Mouse (Mus musculus) macrophage (primary cell): ENCODE data around the gene Vmn1r234. TPM values are rescaled to one million over a fixed set of nuclear protein-coding genes. Genes with fewer than 3 reads are reported as not detected.
"Not testable (repeated sequence)": the region's sequence is repeated elsewhere in the genome, so short reads cannot be mapped to it uniquely, and the experiment has no call there.

Experiments used
- H3K27ac ChIP-seq: fragments of 350-480 bp; formaldehyde crosslinking; 2 replicates; pipeline ENCODE4 v1.9.0; 2021
- H3K36me3 ChIP-seq: fragments of 350-480 bp; formaldehyde crosslinking; 2 replicates; pipeline ENCODE4 v1.9.0; 2021; ENCODE audit errors: inconsistent target
- H3K4me3 ChIP-seq: fragments of 350-480 bp; formaldehyde crosslinking; 2 replicates; pipeline ENCODE4 v1.9.0; 2021; ENCODE audit errors: inconsistent target
- H3K79me2 ChIP-seq: fragments of 350-480 bp; formaldehyde crosslinking; 2 replicates; pipeline ENCODE4 v1.9.0; 2021; ENCODE audit errors: inconsistent target
- WGBS: methylation state at CpG from one replicate; pipeline ENCODE4 v1.1.7; 2026; ENCODE audit warnings: inconsistent platforms; ENCODE audit not compliant: missing documents; 5-methylcytosine and 5-hydroxymethylcytosine counted together
- polyA plus RNA-seq: library from polyadenylated mRNA; stranded (reverse); fragments of 250-400 nt; gene quantifications from 3 replicates; pipeline ENCODE4 v1.2.4, GENCODE M21; 2018; ENCODE audit warnings: inconsistent platforms
- total RNA-seq, 78 experiments: library from RNA; depleted of rRNA; stranded (reverse); fragments of 250-400 nt; gene quantifications; 1 replicate in 9 of 78; 2 replicates in 24 of 78; 3 replicates in 43 of 78; 4 replicates in 2 of 78; pipeline ENCODE4 v1.2.4; 2018; ENCODE audit warnings: inconsistent platforms in 56 of 78

Vmn1r234 gene
- not detected for total RNA-seq (2018; cell fraction: chromatin; rRNA removed)
- total RNA-seq (2018; cell fraction: cytosol; rRNA removed), result not detected
- not detected for total RNA-seq (2018; cell fraction: nucleus; rRNA removed)
- polyA plus RNA-seq, result not detected in 3 replicates

DNA sequence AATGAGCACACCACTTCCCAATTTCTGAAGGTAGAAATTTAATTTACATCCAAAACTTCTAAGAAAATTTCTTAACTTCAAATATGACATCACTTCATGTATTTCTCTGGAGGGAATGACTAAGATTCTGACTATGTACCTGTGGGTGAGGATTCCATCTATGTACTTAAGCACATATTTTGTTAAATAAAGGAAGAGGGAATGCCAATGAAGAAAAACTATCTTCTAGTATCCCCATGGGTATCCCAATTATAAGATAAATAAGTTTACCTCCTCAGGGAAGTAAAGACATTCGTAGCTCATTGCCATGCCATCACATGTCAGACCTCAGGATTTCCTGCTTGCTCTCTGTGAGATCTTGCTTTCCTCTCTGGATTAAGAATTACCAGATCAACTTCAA, at the start of gene Vmn1r234:
Vmn1r234 (plus strand) TSS at position 301 of the 400 bp plus-strand sequence.
- Histone ChIP-seq H3K36me3 (no peaks in the 10 kb centered on the region), H3K4me3 (no peak within 1 kb of the TSS), H3K27ac (no peak within 1 kb of the TSS), H3K79me2 (no peaks in the 10 kb centered on the region)
- WGBS, result 17% methylated on average over 1 of the region's 1 CpGs

- WGBS, result 69% methylated on average over 1 of the region's 1 CpGs
Measured at GRCm38 (mm10) chr17:21211081-21211480, 14.8 kb upstream of the Vmn1r234 start.

GRCm38 (mm10) chr17:21231654-21232053, 5.8 kb downstream of the Vmn1r234 start:
- Histone ChIP-seq H3K36me3 (no peaks in the 10 kb centered on the region), H3K79me2 (no peaks in the 10 kb centered on the region), H3K27ac (no peak overlapping the region), H3K4me3 (no peak overlapping the region)
- 37% methylated on average over 9 of the region's 9 CpGs for WGBS

More at GRCm38 (mm10) chr17:21211081-21211480, 14.8 kb upstream of the Vmn1r234 start:
- H3K36me3 ChIP-seq, H3K27ac ChIP-seq, H3K4me3 ChIP-seq, H3K79me2 ChIP-seq: not testable (repeated sequence)

DNA sequence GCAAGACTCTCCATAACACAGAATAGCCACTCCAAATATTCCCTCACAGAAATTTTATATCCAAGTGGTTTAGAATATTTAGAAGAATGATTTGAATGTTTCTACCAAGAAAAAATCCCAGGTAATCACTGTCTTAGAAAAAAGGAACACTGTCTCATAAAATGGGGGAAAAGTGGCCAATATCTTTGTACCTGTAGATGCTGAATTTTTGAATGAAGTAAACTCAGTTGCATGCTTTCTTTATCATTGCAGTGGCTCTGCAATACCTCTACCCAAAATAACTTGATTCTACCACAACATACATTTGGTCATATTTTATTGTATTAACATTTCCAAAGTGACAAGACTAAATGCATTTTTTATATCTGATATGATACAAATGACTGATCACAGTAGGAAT, 30.2 kb downstream of the Vmn1r234 start, which contains the start of gene Vmn1r235:
Vmn1r235 (plus strand) TSS at position 301 of the 400 bp plus-strand sequence.
- H3K79me2 ChIP-seq, result no peaks in the 10 kb centered on the region
- H3K27ac ChIP-seq, result no peak within 1 kb of the TSS
- no peak within 1 kb of the TSS for H3K4me3 ChIP-seq
- no peaks in the 10 kb centered on the region for H3K36me3 ChIP-seq

GRCm38 (mm10) chr17:21272103-21272502, 46.2 kb downstream of the Vmn1r234 start:
- H3K79me2 ChIP-seq, result no peaks in the 10 kb centered on the region
- H3K27ac ChIP-seq, result no peak overlapping the region
- WGBS, result 23% methylated on average over 4 of the region's 4 CpGs
- no peak overlapping the region for H3K4me3 ChIP-seq
- no peaks in the 10 kb centered on the region for H3K36me3 ChIP-seq

GRCm38 (mm10) chr17:21282642-21283041, 56.8 kb downstream of the Vmn1r234 start, which contains the start of gene Vmn1r236:
Vmn1r236 (plus strand) TSS chr17:21282942.
- no peaks in the 10 kb centered on the region for H3K79me2 ChIP-seq
- WGBS, result 82% methylated on average over 3 of the region's 3 CpGs
- H3K27ac ChIP-seq, result no peak within 1 kb of the TSS
- no peak within 1 kb of the TSS for H3K4me3 ChIP-seq
- no peaks in the 10 kb centered on the region for H3K36me3 ChIP-seq

DNA sequence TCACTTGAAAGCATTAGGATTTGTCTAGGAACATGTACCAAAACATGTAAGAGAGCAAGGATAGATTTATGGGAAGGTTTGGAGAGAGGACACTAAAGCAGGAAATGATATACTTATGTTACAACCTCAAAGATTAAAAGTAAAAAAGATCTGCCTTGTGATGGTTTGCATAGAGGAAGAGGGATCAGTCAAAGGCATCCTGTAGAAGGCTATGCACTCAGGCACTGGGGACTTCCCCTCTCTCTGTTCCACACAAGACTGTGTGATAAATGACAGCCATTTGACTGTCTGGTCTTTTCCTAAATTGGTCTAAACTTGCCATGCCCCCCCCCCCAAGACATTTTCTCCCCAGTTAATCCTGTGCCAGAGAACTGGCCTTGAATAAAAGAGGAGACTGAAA, 58.5 kb downstream of the Vmn1r234 start:
- Histone ChIP-seq H3K79me2 (no peaks in the 10 kb centered on the region), H3K27ac (no peak overlapping the region), H3K36me3 (no peaks in the 10 kb centered on the region), H3K4me3 (no peak overlapping the region)

Other genes with a start within 250 kb of the Vmn1r234 start
- not detected in 3 replicates for gene Vmn1r233, start 229.6 kb upstream of the Vmn1r234 start, polyA plus RNA-seq
- gene Zfp160, start 217.2 kb upstream of the Vmn1r234 start, polyA plus RNA-seq, result 10.6 to 13.8 TPM (median 12.7 TPM) in 3 replicates
- not detected in 3 replicates for gene Vmn1r235, start 30.3 kb downstream of the Vmn1r234 start, polyA plus RNA-seq
- gene Vmn1r236, start 56.9 kb downstream of the Vmn1r234 start, polyA plus RNA-seq, result not detected in 3 replicates
- not detected in 3 replicates for gene Vmn1r237, start 85.8 kb downstream of the Vmn1r234 start, polyA plus RNA-seq
- 3.9 to 6.9 TPM (median 4.9 TPM) in 3 replicates for gene Zfp677, start 157.7 kb downstream of the Vmn1r234 start, polyA plus RNA-seq
- gene Zfp54, start 197.1 kb downstream of the Vmn1r234 start, polyA plus RNA-seq, result 2.9 to 5.2 TPM (median 4.6 TPM) in 3 replicates
- gene Zfp51, start 224.3 kb downstream of the Vmn1r234 start, polyA plus RNA-seq, result 5.0 to 11.8 TPM (median 7.5 TPM) in 3 replicates